Mouse (Mus musculus) heart, adult 2 months (tissue): ENCODE data around the gene Ifna6. TPM values are rescaled to one million over a fixed set of nuclear protein-coding genes. Genes with fewer than 3 reads are reported as not detected.

ENCODE experiments used
- DNase-seq, 2 experiments: peaks; one replicate each; pipeline ENCODE4 v3.0.0; 2021
- H3K27ac ChIP-seq: fragments of 200-600 bp; 2 replicates; pipeline ENCODE4 v1.8.1; 2022
- H3K27me3 ChIP-seq: fragments of 200-500 bp; 2 replicates; pipeline ENCODE4 v1.6.1; 2012; ENCODE audit warnings: mild to moderate bottlenecking, low read length, inconsistent platforms, mixed read lengths; ENCODE audit not compliant: control insufficient read depth, insufficient read depth
- H3K36me3 ChIP-seq: fragments of 200-500 bp; 2 replicates; pipeline ENCODE4 v1.6.1; 2012; ENCODE audit warnings: low read length, inconsistent platforms; ENCODE audit not compliant: control insufficient read depth, insufficient read depth
- H3K4me1 ChIP-seq: fragments of 200-500 bp; 2 replicates; pipeline ENCODE4 v1.6.1; 2011; ENCODE audit warnings: low read length; ENCODE audit not compliant: control insufficient read depth, insufficient read depth
- H3K4me3 ChIP-seq: fragments of 200-600 bp; 2 replicates; pipeline ENCODE4 v1.8.1; 2022
- H3K79me2 ChIP-seq: fragments of 200-500 bp; replicated peaks from 2 replicates; pipeline ENCODE4 v1.6.1; 2012; ENCODE audit warnings: mild to moderate bottlenecking, inconsistent platforms, low read length, moderate library complexity, mixed read lengths; ENCODE audit not compliant: control insufficient read depth, insufficient read depth
- H3K9ac ChIP-seq: fragments of 200-500 bp; 2 replicates; pipeline ENCODE4 v1.6.1; 2012; ENCODE audit warnings: low read depth, mild to moderate bottlenecking, control low read depth, inconsistent platforms, low read length, mixed read lengths
- CTCF ChIP-seq: fragments of 200-600 bp; IDR thresholded peaks from 2 replicates; pipeline ENCODE4 v1.8.1; 2022; ENCODE audit warnings: antibody characterized with exemption, mild to moderate bottlenecking, moderate library complexity
- EP300 ChIP-seq: fragments of 200-500 bp; IDR thresholded peaks from 2 replicates; pipeline ENCODE4 v1.6.1; 2011; ENCODE audit warnings: low read depth, low read length, control low read depth; ENCODE audit not compliant: insufficient read depth
- POLR2A ChIP-seq: fragments of 200-500 bp; IDR thresholded peaks from 2 replicates; pipeline ENCODE4 v1.6.1; 2011; ENCODE audit warnings: mild to moderate bottlenecking, low read depth, low read length, control low read depth; ENCODE audit not compliant: insufficient read depth
- WGBS: fragments of 180-500 bp; shearing (Covaris S2); methylation state at CpG from one replicate; pipeline ENCODE4 v1.1.7; 2018; 5-methylcytosine and 5-hydroxymethylcytosine counted together
- intact Hi-C: fragments of 180-260 bp; cut with DNase I; formaldehyde crosslinking; loops from one replicate; pipeline ENCODE4 v1.15.1; 2025
- polyA plus RNA-seq: library from polyadenylated mRNA; depleted of rRNA; stranded (reverse); fragments of >200 nt; gene quantifications from 2 replicates; pipeline ENCODE4 v1.2.3, GENCODE M21; 2012; rRNA removed
- total RNA-seq, 2 experiments: library from RNA; stranded (reverse); gene quantifications; 2 replicates each; pipeline ENCODE4 v1.2.3; 2021

The Ifna6 gene
- total and polyA plus RNA-seq, 3 experiments, result not detected

DNA sequence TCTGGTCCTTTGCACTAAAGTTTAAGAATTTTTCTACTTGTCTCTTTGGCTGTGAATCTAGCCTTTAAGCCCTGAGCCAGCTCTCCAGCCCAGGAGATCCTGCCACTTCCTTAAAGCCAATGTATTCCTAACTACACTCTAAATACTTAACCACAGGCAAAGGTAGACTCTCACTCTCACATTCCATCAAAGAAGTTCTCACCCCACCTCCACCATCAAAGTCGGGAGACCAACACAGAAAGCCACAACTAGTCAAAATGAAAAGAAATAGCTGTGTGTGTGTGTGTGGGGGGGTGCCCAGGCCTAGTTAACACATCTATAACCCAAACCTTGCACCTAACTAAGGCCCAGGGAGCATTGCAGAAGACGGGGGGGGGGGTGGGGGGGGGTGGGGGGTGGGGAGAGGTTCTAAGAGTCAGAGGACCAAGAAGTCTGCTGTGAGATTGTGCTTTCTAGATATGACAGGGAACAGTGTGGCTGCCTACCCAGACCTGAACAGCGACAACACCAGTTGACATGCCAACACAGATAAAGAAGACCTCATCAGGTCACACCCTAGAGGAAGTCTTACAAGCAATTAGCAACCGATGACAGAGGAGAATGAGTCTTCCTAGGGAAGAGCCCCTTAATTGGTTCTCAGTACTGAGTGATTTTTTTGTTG, 48.3 kb downstream of the Ifna6 start:
- DNase-seq, result no peak
- H3K4me1 ChIP-seq, result no peaks in the 10 kb centered on the region
- H3K27me3 ChIP-seq, result no peaks in the 10 kb centered on the region
- H3K4me3 ChIP-seq, result no peak overlapping the region
- TF ChIP-seq CTCF (no peak), EP300 (no peak), POLR2A (no peak)
- H3K27ac ChIP-seq, result no peak overlapping the region
- H3K36me3 ChIP-seq, result no peaks in the 10 kb centered on the region
- WGBS, result 34% methylated on average over 4 of the region's 4 CpGs
- H3K9ac ChIP-seq, result no peak overlapping the region
- no peaks in the 10 kb centered on the region for H3K79me2 ChIP-seq
- intact Hi-C loops, result no loop called here

DNA sequence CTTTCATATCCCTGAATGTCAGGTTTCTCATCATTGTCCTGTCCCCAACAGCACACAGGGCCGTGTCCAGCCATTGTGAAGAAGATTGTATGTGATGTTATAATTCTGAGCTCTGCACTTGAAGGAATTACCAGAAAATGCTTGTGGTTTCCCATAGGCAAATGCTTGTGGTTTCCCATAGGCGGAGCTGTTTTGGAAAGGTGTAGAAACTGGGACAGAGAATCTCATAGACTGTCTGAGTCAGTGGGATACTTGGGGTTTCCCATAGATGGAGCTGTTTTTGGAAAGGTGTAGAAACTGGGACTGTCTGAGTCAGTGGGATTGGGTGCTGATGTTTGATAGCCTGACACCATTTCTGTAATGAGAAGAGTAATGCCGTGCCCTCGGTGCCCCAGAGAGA, 49.3 kb downstream of the Ifna6 start:
- Histone ChIP-seq H3K36me3 (no peaks in the 10 kb centered on the region), H3K4me1 (no peaks in the 10 kb centered on the region), H3K79me2 (no peaks in the 10 kb centered on the region), H3K27ac (no peak overlapping the region), H3K4me3 (no peak overlapping the region), H3K27me3 (no peaks in the 10 kb centered on the region), H3K9ac (no peak overlapping the region)
- no peak for DNase-seq
- TF ChIP-seq EP300 (no peak), POLR2A (no peak), CTCF (peak; percentile 26; the same call in 1 of the 2 replicates)
- WGBS, result 84% methylated on average over 4 of the region's 4 CpGs
- intact Hi-C loops, result no loop called here

Other genes starting within 250 kb of the Ifna6 start
- not detected for gene Ifna9, start 235.0 kb upstream of the Ifna6 start, total RNA-seq
- not detected in 2 replicates for gene Ifna9, start 235.0 kb upstream of the Ifna6 start, polyA plus RNA-seq
- not detected for gene Ifna12, start 224.0 kb upstream of the Ifna6 start, total RNA-seq
- gene Ifna12, start 224.0 kb upstream of the Ifna6 start, polyA plus RNA-seq, result not detected in 2 replicates
- gene C87499, start 193.0 kb upstream of the Ifna6 start, total RNA-seq, result not detected
- gene C87499, start 193.0 kb upstream of the Ifna6 start, polyA plus RNA-seq, result not detected in 2 replicates
- gene Ifna13, start 183.0 kb upstream of the Ifna6 start, total RNA-seq, result not detected
- not detected in 2 replicates for gene Ifna13, start 183.0 kb upstream of the Ifna6 start, polyA plus RNA-seq
- gene Ifna16, start 150.5 kb upstream of the Ifna6 start, total RNA-seq, result not detected
- gene Ifna16, start 150.5 kb upstream of the Ifna6 start, polyA plus RNA-seq, result not detected in 2 replicates
- gene Ifna2, start 143.5 kb upstream of the Ifna6 start, total RNA-seq, result not detected
- gene Ifna2, start 143.5 kb upstream of the Ifna6 start, polyA plus RNA-seq, result not detected in 2 replicates
- gene Ifnab, start 136.1 kb upstream of the Ifna6 start, total RNA-seq, result not detected
- not detected in 2 replicates for gene Ifnab, start 136.1 kb upstream of the Ifna6 start, polyA plus RNA-seq
- under 1 TPM in 1 of 2 experiments, not detected in 1; 0.36 TPM for gene Gm26566, start 105.6 kb upstream of the Ifna6 start, total RNA-seq
- 0.20 TPM in 1 of 2 replicates, not detected in the other for gene Gm26566, start 105.6 kb upstream of the Ifna6 start, polyA plus RNA-seq
- 10 to 100 TPM; 71.0 to 71.1 TPM for gene Klhl9, start 105.0 kb upstream of the Ifna6 start, total RNA-seq
- gene Klhl9, start 105.0 kb upstream of the Ifna6 start, polyA plus RNA-seq, result 11.8 and 26.1 TPM in 2 replicates
- not detected for gene Gm13271, start 72.5 kb upstream of the Ifna6 start, total RNA-seq
- not detected in 2 replicates for gene Gm13271, start 72.5 kb upstream of the Ifna6 start, polyA plus RNA-seq
- not detected for gene Gm13283, start 67.3 kb upstream of the Ifna6 start, total RNA-seq
- not detected in 2 replicates for gene Gm13283, start 67.3 kb upstream of the Ifna6 start, polyA plus RNA-seq
- gene Gm13290, start 53.6 kb upstream of the Ifna6 start, total RNA-seq, result not detected
- gene Gm13290, start 53.6 kb upstream of the Ifna6 start, polyA plus RNA-seq, result not detected in 2 replicates
- gene Gm13289, start 50.5 kb upstream of the Ifna6 start, total RNA-seq, result not detected
- gene Gm13289, start 50.5 kb upstream of the Ifna6 start, polyA plus RNA-seq, result not detected in 2 replicates
- not detected for gene Gm13272, start 47.6 kb upstream of the Ifna6 start, total RNA-seq
- not detected in 2 replicates for gene Gm13272, start 47.6 kb upstream of the Ifna6 start, polyA plus RNA-seq
- not detected for gene Ifnz, start 45.3 kb upstream of the Ifna6 start, total RNA-seq
- not detected in 2 replicates for gene Ifnz, start 45.3 kb upstream of the Ifna6 start, polyA plus RNA-seq
- gene Gm13276, start 41.7 kb upstream of the Ifna6 start, total RNA-seq, result not detected
- not detected in 2 replicates for gene Gm13276, start 41.7 kb upstream of the Ifna6 start, polyA plus RNA-seq
- gene Gm13277, start 38.8 kb upstream of the Ifna6 start, total RNA-seq, result not detected
- gene Gm13277, start 38.8 kb upstream of the Ifna6 start, polyA plus RNA-seq, result not detected in 2 replicates
- not detected for gene Gm13278, start 35.9 kb upstream of the Ifna6 start, total RNA-seq
- gene Gm13278, start 35.9 kb upstream of the Ifna6 start, polyA plus RNA-seq, result not detected in 2 replicates
- gene Gm13275, start 32.9 kb upstream of the Ifna6 start, total RNA-seq, result not detected
- gene Gm13275, start 32.9 kb upstream of the Ifna6 start, polyA plus RNA-seq, result not detected in 2 replicates
- not detected for gene Gm13279, start 30.0 kb upstream of the Ifna6 start, total RNA-seq
- not detected in 2 replicates for gene Gm13279, start 30.0 kb upstream of the Ifna6 start, polyA plus RNA-seq
- gene Gm13285, start 27.8 kb upstream of the Ifna6 start, total RNA-seq, result not detected
- not detected in 2 replicates for gene Gm13285, start 27.8 kb upstream of the Ifna6 start, polyA plus RNA-seq
- gene Gm13287, start 24.2 kb upstream of the Ifna6 start, total RNA-seq, result not detected
- gene Gm13287, start 24.2 kb upstream of the Ifna6 start, polyA plus RNA-seq, result not detected in 2 replicates
- gene Gm13288, start 21.9 kb upstream of the Ifna6 start, total RNA-seq, result not detected
- gene Gm13288, start 21.9 kb upstream of the Ifna6 start, polyA plus RNA-seq, result not detected in 2 replicates
- not detected for gene Ifna7, start 11.2 kb upstream of the Ifna6 start, total RNA-seq
- gene Ifna7, start 11.2 kb upstream of the Ifna6 start, polyA plus RNA-seq, result not detected in 2 replicates
- not detected for gene Ifna11, start 7.5 kb upstream of the Ifna6 start, total RNA-seq
- not detected in 2 replicates for gene Ifna11, start 7.5 kb upstream of the Ifna6 start, polyA plus RNA-seq
- not detected for gene Ifna5, start 8.1 kb downstream of the Ifna6 start, total RNA-seq
- not detected in 2 replicates for gene Ifna5, start 8.1 kb downstream of the Ifna6 start, polyA plus RNA-seq
- not detected for gene Ifna4, start 14.4 kb downstream of the Ifna6 start, total RNA-seq
- gene Ifna4, start 14.4 kb downstream of the Ifna6 start, polyA plus RNA-seq, result not detected in 2 replicates
- gene Ifna1, start 22.7 kb downstream of the Ifna6 start, total RNA-seq, result not detected
- not detected in 2 replicates for gene Ifna1, start 22.7 kb downstream of the Ifna6 start, polyA plus RNA-seq
- not detected for gene Ifne, start 52.8 kb downstream of the Ifna6 start, total RNA-seq
- gene Ifne, start 52.8 kb downstream of the Ifna6 start, polyA plus RNA-seq, result not detected in 2 replicates